Mouse (Mus musculus) small intestine, adult 2 months (tissue): Measurements from ENCODE around the gene Rgcc.

ENCODE experiments used
- CTCF ChIP-seq: fragments of 200-500 bp; IDR thresholded peaks from 2 replicates; pipeline ENCODE4 v1.5.1; 2012; ENCODE audit warnings: low read depth, mild to moderate bottlenecking, control low read depth, inconsistent platforms, low read length, moderate library complexity, mixed read lengths; ENCODE audit not compliant: insufficient replicate concordance, insufficient read length; ENCODE audit errors: extremely low read depth
- POLR2A ChIP-seq: fragments of 200-500 bp; IDR thresholded peaks from 2 replicates; pipeline ENCODE4 v1.6.1; 2012; ENCODE audit warnings: low read depth, mild to moderate bottlenecking, control low read depth, inconsistent platforms, low read length, moderate library complexity

GRCm38 (mm10) chr14:79269551-79269950, 31.9 kb downstream of the Rgcc start:
- no peak for TF ChIP-seq CTCF
- TF ChIP-seq POLR2A, result no peak
